Mouse (Mus musculus): ENCODE measurements around the gene Map2k5.

Gene Map2k5

DNA sequence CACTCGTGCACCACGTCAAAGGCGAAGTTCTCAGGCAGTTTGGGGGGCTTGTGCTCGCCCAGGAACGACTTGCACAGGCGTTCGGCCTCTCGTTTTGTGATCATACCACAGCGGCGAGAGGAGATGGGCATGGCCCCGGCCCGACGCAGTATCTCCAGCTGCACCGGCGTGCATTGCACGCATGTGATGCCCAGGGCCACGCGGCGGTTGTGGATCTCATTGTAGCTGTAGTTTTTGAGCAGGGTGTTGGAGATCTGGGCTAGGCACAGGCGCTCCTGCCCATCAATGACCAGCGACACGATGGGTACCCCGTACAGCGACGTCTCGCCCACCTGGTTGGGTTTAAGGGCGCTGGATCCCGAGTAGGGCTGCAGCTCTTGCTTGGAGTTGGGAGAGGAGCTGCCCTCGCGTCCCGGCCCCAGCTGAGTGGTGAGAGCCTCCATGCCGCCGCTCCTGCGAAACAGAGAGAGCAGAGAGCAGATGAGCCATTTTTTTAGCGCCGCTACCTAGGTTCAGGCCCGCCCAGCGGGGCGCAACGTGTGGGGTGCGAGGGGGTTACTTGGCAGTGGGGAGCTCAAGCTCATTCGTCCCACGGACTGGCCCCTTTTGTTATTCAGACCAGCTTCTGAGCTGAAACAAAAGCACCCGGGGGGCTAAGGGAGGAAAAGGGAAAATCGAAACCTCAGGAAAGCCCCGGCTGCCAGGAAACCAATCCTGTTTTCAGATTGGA is 231.4 kb downstream of the Map2k5 start:
- no peak for ATAC-seq (ENCODE audit: low TSS enrichment)

DNA sequence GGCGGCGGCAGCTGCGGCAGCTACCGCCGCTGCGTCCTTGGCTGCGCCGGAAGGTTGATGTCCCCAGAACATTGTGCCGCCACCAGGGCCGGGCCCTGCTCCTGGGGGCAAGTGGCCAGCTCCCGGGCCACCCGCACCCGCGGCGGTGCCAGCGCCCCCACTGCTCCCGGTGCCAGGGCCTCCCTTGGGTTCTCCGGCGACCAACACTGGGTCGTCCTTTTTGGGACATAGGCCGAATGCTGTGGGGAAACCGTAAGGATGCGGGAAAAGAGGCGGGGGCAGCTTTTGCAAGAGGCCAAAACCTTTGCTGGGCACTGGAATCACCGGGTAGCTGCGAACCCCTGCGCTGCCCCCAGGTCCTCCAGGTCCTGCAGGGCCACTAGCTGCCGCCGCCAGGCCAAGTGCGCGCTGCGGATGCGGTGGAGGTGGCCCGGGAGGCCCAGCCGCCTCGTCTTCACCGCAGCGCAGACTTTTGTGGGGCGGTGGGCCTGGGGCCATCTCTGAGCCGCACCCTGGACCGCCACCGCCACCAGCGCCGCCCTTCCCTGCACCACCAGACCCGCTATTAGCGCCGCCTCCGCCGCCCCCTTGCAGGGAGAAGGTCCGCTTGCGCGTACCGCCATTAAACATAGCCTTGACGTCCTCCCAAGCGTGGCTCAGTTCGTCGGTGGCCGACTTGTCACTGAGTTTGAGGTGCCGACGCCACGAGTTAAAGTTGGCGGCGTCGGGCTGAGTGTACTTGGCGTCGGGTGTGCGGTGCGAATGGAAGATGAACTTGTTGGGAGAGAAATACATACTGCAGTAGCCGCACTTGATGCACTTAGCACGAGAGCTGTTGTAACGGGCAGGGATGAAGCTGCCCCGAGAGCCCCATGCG is 232.2 kb downstream of the Map2k5 start:
- ATAC-seq (ENCODE audit: low TSS enrichment) = no peak

DNA sequence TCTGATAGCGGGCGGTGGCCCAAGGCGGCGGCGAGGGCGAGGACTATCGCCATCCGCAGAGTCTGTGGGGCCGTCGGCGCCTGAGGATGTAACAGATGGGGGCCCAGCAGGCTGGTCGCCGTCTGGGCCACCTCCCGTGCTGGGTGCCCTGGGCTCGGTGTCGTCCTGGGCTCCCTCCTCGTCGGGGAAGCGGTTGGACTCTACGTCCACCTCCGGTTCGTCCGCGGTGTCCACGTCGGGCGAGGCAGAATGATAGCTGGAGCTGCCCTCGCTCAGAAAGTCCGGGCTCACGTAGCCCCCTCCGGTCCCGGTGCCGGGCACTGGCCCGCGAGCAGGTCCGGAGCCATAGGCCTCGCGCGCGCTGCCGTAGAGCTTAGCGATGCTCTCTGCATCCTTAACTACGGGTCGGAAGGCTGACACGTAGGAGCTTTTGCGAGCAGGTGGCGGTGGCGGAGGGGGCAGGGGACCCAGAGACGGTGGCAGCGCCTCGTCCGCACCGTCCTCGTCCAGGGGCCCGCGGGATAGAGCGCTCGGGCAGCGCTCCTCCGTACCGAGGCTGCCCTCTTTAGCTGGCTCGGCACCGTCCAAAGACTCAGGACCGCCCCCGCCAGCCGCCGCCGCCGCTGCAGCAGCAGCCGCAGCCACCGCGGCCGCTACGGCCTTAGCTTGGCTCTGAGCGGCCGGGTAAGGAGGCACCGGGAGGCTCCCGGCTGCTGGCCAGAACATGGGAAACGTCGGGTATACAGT is 233.0 kb downstream of the Map2k5 start:
- ATAC-seq (ENCODE audit: low TSS enrichment) = no peak

DNA sequence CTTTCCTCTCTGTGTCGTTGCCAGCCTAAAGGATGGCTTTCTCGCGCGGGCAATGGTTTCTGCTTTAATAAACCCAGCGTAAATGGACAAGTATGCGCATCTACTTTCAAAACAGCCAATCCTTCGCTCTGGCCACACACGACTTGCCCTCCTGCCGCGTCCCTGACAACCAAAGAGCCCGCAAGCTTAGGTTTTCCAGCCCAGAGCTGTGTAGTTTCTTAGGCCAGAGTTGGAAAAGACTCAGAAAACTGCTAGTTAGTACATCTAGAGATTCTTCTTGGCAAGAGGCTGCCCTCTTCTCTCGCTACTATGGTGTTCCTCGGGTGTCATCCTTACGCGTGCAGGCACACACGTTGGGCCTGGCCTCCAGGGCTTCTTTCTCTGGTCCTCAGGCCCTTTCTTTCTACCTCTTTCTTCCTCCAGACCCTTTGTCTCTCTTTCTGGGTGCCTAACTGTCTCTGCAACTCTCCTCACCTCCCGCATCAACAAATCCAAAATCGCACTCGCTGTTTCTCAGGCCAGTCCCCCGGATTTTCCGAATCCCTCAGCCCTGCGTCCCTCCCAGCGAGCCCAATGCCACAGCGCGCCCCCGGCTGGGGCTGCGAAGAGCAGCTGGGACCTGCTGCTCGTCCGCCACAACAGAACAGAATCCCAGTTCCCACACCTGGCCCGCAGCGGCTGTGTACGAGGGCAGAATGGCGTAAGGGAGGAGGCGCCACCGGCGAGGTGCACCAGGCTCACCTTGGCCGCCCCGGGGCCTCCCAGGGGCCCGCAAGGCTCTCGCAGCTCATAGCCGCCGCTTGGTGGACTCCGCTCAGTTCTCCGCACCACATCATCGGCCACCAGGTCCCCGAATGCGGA is 233.8 kb downstream of the Map2k5 start:
- ATAC-seq (ENCODE audit: low TSS enrichment) = no peak

DNA sequence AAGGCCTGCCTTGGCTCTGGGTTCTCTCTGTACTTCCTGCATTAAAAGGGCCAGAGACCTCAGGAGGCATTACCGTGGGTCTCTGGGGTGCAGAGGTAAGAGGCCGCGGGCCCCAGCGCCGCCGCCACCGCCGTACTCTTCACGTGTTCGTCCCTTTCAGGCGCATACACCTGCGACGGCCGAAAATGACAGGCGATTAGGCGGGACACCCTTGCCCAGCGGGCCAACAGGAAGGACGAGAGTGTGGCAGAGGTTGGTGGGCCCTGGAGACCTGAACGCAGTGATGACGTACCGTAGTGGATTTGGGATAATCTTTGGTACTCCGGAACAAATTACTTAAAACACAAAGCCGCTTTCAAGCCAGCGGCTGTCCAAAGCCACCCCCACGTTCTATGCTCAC is 234.5 kb downstream of the Map2k5 start:
- no peak for ATAC-seq (ENCODE audit: low TSS enrichment)

DNA sequence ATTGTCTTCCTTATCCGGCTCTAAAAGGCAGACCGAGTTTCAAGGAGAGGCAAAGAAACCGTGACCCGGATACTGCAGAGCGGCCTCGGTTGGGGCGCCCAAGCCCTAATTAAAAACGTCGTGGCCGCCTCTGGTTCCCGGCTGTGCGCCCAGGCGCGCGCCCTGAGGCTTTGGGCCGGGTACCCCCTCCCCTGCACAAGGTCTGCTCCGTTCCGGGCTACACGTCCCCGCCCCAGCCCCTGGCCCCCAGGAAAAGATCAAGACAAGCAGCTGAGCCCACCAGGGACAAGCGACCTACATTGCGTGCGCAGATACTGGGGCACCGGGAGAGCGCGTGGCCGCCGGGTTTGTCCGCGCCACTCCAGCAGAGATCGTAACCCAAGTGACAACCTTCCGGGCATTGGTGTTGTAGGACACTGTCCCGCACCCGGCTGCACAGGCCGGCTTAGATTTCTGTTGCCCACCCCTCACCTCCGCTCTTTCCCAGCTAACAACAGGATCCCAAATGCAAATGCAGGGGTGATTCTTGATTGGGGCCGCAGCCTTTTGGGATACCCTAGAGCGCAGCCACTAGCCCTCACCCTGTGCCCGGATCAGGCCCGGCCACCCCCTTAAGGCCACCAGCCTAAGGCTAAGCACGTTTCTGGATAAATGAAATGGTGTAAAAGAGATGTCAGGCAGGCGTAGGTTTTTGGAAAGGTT is 235.2 kb downstream of the Map2k5 start:
- no peak for ATAC-seq (ENCODE audit: low TSS enrichment)

DNA sequence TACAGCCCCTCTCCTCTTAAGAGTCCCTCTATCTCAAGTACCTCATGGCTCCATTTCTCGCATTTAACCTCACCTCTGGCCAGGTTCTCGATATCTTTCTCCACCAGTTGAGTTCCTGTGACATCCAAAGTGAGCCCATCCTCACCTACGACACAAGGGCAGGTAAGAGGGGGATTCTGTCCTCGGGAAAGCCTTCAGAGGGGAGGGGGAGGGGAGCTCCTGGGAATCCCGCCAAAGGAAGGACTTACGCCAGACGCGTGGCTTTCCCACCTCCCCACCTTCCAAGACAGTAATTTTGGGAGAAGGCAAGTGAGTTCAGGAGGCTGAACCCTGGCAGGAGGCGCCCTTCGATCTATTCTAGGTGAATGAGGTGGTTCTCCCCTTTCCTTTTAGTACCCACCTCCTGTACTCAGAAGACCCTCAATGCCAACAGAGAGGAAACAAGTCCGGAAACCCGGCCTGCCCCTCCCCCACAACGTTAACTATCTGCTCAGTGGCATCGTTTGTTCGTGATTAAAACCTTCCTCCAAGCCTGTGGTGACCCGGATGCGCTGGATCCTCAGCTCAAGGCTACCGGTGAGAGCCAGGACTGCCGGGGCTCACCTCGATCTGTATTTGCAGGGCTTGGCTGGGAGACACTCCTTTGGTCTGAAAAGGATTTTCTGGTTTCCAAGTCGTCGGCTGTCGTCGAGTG is 235.9 kb downstream of the Map2k5 start:
- no peak for ATAC-seq (ENCODE audit: low TSS enrichment)

DNA sequence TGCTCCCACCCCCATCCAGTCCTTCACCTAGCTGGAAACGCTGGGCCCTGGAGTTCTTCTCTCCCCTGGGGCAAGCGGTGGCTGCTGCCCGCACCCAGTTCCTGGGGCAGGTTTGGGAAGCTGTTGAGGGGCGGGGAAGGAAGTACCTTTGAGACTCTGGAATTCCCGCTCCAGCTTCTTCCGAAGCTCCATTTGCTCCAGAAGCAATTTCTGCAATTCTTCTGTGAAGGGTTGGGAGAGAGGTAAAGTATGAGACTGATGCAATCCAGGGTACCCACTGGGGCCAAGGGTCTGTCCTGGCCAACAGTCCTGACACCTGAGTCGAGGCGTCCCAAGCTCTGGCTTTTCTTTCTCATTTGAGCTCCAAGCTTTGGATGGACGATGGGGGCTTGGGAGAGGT is 237.5 kb downstream of the Map2k5 start:
- ATAC-seq (ENCODE audit: low TSS enrichment) = no peak

DNA sequence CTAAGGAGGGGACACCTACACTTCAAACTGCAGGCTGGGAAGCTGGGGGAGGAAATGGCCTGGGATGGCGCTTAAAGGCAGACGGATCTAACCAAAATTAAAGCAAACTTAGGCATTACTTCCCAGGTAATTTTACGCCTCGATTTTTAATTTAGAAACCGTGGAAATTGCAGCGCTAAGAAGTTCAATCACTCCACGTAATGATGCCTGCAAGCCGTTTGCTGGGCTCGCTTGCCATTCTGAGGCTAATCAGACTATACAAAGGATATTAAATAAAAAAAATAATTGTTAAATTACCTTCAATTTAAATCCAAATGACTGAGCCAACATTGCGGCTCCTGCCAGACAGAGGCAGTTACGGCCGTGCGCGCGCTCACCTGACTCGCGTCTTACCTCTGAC is 238.0 kb downstream of the Map2k5 start:
- ATAC-seq (ENCODE audit: low TSS enrichment) = no peak

DNA sequence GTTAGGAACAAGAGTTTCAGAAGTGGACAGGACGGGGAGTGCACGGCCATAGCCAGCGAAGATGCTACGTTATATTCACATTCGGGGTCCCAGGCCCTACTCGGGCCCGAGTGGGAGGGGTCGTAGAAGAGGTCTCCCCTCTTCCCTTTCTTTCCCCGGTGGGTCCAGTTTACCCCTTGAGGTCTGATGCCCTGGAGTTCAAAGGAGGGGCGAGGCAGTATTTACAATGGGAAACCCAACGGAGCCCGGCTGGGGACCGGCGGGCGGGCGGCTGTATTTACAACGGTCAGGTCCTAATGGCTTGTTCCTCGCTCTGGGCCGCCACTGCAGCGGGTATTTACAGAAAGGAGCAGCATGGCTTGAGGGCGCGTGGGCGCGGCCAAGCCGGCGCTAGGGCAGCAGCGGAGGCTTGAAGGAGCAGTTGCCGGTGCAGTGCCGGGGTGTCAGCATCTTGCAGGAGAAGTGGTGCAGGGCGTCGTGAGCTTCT is 239.2 kb downstream of the Map2k5 start:
- ATAC-seq (ENCODE audit: low TSS enrichment) = no peak

DNA sequence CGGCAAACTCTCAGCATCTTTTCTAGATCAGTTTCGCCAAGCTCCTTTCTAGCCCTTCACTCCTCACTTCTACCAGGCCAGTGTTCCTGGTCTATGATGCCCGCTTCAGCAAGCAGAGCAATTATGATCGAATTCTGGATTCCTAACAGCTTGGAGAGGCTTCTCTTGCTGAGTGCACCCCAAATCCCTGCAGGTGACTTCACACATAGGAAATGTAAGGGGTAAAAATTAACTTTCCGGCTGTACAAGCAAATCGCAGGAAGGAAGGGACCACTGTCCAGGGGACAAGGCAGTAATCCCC is 240.1 kb downstream of the Map2k5 start:
- ATAC-seq (ENCODE audit: low TSS enrichment) = no peak

DNA sequence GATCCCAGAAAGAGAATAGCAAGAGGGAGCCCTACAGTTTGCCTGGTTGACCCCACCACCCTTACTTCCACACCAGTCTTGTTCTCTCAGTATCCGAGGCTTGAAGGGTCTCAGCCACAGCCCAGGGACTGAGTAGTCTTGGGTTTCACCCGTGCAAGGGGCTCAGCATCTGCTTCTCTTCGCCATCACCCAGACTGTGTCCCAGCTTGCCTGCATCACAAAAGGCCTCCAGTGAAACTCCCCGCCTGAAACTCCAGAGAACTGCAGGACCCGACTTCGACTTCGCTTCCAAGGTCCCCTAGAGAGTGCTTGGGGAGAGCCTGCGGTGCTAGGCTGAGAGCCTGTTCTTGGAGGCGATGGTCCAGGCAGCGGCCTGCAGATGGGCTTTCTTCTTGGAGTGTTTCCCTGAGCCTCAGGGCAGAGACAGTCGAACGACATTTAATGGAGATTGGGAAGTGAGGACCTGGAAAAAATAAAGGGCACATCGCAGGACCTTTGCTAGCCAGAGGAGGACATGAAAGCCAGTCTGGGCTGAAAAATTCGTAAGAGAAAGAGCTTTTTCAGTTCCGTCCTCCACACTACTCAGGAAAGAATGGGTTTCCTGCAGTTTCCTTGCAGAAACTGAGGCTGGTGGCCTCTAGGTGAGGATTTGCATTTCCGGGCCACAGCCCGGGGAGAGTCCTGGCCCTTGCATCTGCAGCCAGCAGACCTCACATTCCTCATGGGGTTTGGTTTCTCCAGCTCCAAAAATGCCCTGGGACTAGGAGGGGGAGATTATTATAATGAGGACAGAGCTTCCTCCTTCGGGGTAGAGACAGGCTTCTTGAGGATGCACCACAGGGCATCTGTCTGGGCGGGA is 240.7 kb downstream of the Map2k5 start:
- no peak for ATAC-seq (ENCODE audit: low TSS enrichment)

DNA sequence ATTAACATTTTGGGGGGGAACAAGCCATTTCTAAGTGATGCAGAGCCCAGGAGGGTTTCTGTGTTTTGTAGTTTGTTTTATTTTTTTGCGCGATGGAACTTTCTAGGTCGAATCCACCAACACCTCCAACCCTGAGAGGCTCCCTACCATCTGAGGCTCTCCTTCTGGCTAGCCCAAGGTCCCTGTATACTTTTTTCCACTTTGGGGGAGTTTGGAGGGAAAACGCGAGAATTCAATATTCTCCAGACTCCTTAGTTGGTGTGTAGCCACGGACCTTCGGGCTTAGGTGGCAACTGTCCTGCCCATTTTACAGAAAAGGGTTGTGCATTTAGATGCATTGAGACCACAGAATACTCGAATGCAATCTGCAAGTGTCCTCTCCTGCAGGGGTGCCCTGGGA is 241.5 kb downstream of the Map2k5 start:
- ATAC-seq (ENCODE audit: low TSS enrichment) = no peak

DNA sequence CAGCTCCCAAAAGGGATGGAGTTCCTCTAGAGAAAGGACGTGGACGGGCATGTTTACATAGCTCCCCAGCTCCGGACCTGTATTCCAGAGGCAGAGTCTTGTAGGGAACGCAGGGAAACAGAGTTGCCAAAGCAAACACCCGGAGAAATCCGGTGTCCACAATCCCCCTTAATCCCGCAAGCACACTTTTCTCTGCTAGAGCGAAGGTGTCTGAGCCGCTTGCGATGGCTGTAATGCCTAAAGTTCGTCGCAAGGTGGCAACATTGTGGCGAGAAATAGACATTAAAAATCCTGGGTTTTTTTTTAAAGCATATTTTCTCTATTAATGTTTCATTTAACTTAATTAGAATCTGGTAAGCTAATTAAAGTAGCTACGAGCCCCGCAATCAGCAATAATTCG is 241.9 kb downstream of the Map2k5 start:
- no peak for ATAC-seq (ENCODE audit: low TSS enrichment)

DNA sequence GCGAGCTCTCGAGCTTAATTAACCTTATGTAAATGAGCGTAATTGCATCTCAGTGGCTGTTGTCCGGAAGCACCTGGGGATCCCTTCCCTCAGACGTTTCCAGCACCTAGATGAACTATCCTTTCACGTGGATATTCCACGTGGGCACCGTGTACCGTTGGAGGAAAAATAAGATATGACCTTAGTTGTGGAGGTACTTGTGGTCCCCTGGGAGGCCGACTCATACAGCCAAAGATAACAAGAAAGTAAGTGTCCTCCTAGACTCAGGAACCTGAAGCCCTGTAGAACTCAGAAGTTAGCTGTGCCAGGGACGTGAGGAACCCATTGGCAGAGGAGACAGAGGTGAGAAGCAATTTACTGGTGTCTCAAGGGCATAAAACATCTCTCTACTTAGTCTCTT is 242.3 kb downstream of the Map2k5 start:
- ATAC-seq (ENCODE audit: low TSS enrichment) = no peak

DNA sequence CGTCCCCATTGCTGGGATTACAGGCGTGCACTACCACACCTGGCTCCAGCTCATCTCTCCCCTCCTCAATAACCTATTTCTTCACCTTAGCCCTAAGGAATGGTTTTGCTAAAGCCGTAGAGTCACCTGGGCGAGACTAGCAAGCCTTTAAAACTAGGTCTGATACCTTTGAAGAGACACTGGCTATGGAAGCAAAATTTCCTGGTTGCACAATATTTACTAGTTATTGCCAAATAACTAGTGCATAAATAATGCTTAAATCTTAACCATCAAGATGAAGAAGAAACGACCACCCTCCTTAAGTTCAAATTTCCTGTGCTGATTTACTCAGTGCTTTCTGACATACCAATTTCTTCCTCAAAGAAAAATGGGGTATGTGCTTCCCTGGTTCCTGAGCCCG is 244.0 kb downstream of the Map2k5 start:
- ATAC-seq (ENCODE audit: low TSS enrichment) = no peak

DNA sequence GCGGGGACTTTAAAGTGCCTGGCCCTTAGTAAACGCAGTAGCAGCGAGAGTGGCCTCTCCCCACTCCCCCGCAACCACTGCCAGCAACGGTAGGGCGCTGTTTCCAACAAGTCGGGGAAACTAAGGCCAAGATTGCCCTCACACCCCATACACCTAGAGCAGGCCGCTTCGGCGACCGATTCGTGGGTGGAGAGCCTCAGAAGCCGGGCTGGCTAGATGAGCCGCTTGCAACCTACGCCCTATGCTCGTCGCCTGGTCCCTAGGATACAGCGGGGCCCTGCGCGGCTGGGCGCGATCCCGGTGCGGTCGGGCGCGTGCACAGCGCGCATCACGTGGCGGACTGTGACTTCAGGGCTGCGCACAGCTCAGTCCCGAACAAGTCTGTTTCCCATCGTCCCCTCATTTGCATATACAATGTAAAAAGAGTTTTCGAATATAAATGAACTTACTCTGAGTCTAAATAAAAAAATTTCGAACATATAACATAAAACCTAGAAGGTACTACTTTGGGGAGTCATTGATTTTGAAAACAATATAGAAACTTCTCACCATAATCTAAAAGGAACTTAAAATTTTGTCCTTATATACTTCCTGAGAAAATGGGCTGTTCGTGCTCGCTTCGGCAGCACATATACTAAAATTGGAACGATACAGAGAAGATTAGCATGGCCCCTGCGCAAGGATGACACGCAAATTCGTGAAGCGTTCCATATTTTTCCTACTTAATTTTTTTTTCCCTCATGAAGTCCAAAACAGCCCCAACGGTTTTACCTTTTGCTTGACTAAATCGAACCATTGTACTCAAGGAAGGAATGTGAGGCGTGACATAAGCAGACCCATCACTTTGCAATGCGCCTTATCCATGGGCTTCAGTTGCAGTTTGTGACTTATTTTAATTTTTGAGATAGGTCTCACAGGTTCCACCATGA is 244.8 kb downstream of the Map2k5 start:
- ATAC-seq (ENCODE audit: low TSS enrichment) = peak; percentile 86

DNA sequence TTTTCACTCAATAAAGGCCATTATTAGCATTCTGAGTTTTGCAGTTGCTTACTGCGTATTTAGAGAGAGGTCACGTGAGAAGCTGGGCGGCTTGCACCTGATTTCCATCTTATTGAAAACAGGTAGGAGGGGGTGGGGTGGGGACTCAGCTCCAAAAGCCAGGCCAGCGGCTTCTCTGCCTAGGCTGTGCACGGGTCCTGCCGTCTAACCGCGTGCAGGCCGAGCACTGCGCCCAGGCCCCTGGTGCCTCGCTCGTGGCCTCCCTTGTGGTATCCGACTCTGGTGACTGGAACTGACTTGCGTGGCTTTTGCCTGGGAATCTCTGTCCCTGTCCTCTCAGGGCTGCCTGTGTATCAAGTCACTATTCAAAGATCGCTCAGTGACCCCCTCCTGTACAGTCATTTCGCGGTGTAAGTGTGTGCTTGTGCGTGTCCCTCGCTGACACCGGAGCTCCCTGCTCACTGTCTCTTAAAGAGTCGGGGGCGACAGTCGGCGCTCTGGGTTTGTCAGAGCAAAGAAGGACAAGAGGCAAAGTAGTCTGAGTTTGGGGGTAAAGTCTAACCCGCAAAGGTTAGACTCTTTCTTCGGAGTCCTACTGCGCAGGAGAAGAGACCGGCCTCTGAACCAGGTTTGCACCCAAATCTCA is 245.6 kb downstream of the Map2k5 start:
- peak; percentile 35; the same call in 1 of the 2 replicates for ATAC-seq (ENCODE audit: low TSS enrichment)

Measured in frontal cortex, adult (tissue).